Mouse (Mus musculus): ENCODE results near the gene Mlxipl. TPM values are rescaled to one million over a fixed set of nuclear protein-coding genes. Genes with fewer than 3 reads are reported as not detected.
"Not testable (repeated sequence)": the region's sequence is repeated elsewhere in the genome, so short reads cannot be mapped to it uniquely, and the experiment has no call there.

The Mlxipl gene
- total and polyA plus RNA-seq, 2 experiments from 2014 or later: 0.79 to 1.2 TPM

DNA sequence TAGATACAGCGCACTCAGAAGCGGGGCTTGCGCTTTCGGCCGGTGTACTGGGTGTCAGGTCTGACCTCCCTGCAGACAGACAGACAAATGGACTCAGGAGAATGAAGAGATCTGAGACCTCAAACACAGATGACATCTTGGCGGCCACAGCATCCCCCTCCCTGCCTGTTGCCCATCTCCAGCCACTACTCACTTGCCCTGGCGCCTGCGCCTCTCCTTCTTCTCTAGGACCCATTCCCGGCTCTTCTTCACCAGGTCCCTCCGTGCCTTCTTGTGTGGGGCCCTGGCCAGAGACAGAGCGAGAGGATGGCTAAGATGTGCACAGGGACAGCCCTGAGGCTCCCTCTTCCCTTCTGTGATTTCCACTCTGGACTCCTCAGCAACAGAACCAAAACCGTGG, 36.3 kb upstream of the Mlxipl start:
- H3K9me3 ChIP-seq (ENCODE audit: low read length): no peaks in the 10 kb centered on the region
- ATAC-seq (ENCODE audit: low FRiP score) (no peak), DNase-seq (ENCODE audit: low spot score) (no peak)
- no peak for TF ChIP-seq CTCF (IDR thresholded peaks at IDR 0.05)
- H3K9ac ChIP-seq (replicated peaks; ENCODE audit: low read length, poor library complexity, severe bottlenecking): no peak overlapping the region
- no peak overlapping the region for H3K4me3 ChIP-seq (ENCODE audit: low read depth, low read length)
- H3K4me1 ChIP-seq (ENCODE audit: insufficient read depth, low read length): no peaks in the 10 kb centered on the region
- H3K4me2 ChIP-seq (ENCODE audit: low read depth, low read length, poor library complexity, severe bottlenecking): no peak overlapping the region
- H3K36me3 ChIP-seq (ENCODE audit: insufficient read depth, low read length): peaks cover 64% of the 10 kb centered on the region
- H3K27me3 ChIP-seq (ENCODE audit: insufficient read depth, low read length): no peaks in the 10 kb centered on the region
- H3K27ac ChIP-seq (ENCODE audit: low read depth, low read length): no peak overlapping the region
- WGBS: 89% methylated on average over 12 of the region's 12 CpGs

DNA sequence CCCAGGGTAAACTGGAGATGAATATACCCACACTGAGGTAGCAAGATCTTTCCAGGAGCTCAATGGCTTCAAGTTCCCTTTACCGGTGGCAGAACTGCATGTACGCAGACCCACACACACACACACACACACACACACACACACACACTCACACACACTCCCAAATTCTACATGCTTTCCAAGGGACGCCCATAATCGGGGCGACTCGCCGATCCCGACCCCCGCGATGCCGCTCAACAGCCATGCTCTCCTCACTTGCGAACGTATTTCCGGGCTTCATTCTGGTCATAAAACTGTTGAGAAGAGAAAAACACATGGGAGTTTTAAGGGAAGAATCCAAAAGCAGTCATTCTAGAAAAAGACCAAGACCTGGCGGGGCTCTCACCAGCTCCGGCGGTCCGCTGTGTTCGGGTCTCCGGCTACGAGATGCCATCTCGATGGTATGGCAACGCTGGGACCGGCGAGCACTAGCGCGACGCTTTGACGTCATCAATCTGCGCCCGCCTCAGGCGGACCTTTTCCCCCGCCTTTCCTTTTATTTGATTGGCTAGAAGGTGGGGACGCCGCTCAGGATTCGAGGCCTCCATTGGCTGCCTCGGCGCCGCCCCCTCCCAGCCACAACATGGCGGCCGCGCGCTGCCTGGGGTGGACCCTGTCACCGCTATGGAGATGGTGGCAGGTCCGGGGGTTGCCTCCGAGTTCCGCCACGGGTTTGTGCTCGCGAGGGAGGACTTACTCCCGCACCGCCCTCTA, 25.9 kb upstream of the Mlxipl start, which contains the start of gene Dnajc30:
Gene Dnajc30 (plus strand): TSS at position 574 of the 753 bp plus-strand sequence.
- H3K27ac ChIP-seq (ENCODE audit: low read depth, low read length): peak within 1 kb of the TSS; percentile 71; the same call in 1 of the 2 replicates
- peak within 1 kb of the TSS; percentile 86 for H3K4me2 ChIP-seq (ENCODE audit: low read depth, low read length, poor library complexity, severe bottlenecking)
- peaks cover 21% of the 10 kb centered on the region for H3K36me3 ChIP-seq (ENCODE audit: insufficient read depth, low read length)
- peaks cover 6% of the 10 kb centered on the region; the same call in 1 of the 2 replicates for H3K4me1 ChIP-seq (ENCODE audit: insufficient read depth, low read length)
- peak within 1 kb of the TSS; percentile 93 for H3K4me3 ChIP-seq (ENCODE audit: low read depth, low read length)
- ATAC-seq (ENCODE audit: low FRiP score) (peak; percentile 97), DNase-seq (ENCODE audit: low spot score) (peak; percentile 99)
- WGBS: under 1% methylated on average over 52 of the region's 52 CpGs
- H3K9ac ChIP-seq (replicated peaks; ENCODE audit: low read length, poor library complexity, severe bottlenecking): peak within 1 kb of the TSS; percentile 83
- no peaks in the 10 kb centered on the region for H3K9me3 ChIP-seq (ENCODE audit: low read length)
- no peaks in the 10 kb centered on the region for H3K27me3 ChIP-seq (ENCODE audit: insufficient read depth, low read length)
- TF ChIP-seq CTCF (IDR thresholded peaks at IDR 0.05): no peak

DNA sequence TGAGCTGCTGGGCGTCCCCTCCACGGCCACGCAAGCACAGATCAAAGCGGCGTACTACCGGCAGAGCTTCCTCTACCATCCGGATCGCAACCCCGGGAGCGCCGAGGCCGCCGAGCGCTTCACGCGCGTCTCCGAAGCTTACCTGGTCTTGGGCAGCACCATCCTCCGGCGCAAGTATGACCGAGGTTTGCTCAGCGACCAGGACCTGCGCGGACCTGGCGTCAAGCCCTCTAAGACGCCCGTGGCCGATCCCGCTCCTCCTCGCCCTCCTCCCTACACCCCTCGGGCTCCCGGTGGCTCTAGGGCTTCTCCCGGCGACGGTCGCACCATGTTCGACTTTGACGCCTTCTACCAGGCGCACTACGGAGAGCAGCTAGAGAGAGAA, 25.3 kb upstream of the Mlxipl start:
- peaks cover 6% of the 10 kb centered on the region; the same call in 1 of the 2 replicates for H3K4me1 ChIP-seq (ENCODE audit: insufficient read depth, low read length)
- WGBS: 1% methylated on average over 40 of the region's 40 CpGs
- H3K9me3 ChIP-seq (ENCODE audit: low read length): no peaks in the 10 kb centered on the region
- peak overlapping the region; percentile 71; the same call in 1 of the 2 replicates for H3K27ac ChIP-seq (ENCODE audit: low read depth, low read length)
- H3K4me3 ChIP-seq (ENCODE audit: low read depth, low read length): peak overlapping the region; percentile 93
- DNase-seq (ENCODE audit: low spot score) (no peak), ATAC-seq (ENCODE audit: low FRiP score) (peak; percentile 57; the same call in 1 of the 2 replicates)
- TF ChIP-seq CTCF (IDR thresholded peaks at IDR 0.05): no peak
- peak overlapping the region; percentile 83 for H3K9ac ChIP-seq (replicated peaks; ENCODE audit: low read length, poor library complexity, severe bottlenecking)
- H3K27me3 ChIP-seq (ENCODE audit: insufficient read depth, low read length): no peaks in the 10 kb centered on the region
- H3K4me2 ChIP-seq (ENCODE audit: low read depth, low read length, poor library complexity, severe bottlenecking): peak overlapping the region; percentile 86
- H3K36me3 ChIP-seq (ENCODE audit: insufficient read depth, low read length): peaks cover 16% of the 10 kb centered on the region

DNA sequence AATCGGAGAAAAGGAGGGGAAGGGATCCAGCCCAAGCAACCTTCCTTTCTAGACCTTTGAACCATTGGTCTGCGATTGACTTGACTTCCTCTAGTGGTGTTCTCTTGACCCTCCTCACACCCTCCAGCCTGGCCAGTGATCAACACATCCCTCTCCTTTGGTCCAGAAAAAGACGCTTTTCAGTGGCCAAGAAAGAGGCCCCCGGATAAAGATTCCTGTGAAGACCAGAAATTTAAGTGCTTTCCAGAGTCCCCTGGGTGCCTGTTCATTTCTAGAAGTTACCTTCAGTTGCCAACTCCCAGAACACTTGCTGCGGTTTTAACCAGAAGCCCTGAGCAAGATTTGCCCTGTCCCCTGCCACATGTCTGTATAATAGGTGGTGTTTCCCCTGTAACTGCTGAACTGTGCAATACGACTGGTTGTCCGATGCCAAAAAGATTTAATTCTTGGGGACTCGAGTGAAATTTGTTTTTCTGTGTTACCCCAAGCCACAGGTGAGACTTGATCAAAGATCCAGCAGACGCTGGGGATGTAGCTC, 24.7 kb upstream of the Mlxipl start, which contains the start of gene Bud23:
Gene Bud23 (minus strand): TSS at position 51 of the 538 bp plus-strand sequence.
- Histone ChIP-seq H3K36me3 (ENCODE audit: insufficient read depth, low read length) (peaks cover 10% of the 10 kb centered on the region), H3K27ac (ENCODE audit: low read depth, low read length) (peak within 1 kb of the TSS; percentile 71; the same call in 1 of the 2 replicates), H3K9ac (replicated peaks; ENCODE audit: low read length, poor library complexity, severe bottlenecking) (peak within 1 kb of the TSS; percentile 83), H3K4me3 (ENCODE audit: low read depth, low read length) (peak within 1 kb of the TSS; percentile 93), H3K4me2 (ENCODE audit: low read depth, low read length, poor library complexity, severe bottlenecking) (peak within 1 kb of the TSS; percentile 86)
- H3K4me1 ChIP-seq (ENCODE audit: insufficient read depth, low read length); ATAC-seq (ENCODE audit: low FRiP score); H3K9me3 ChIP-seq (ENCODE audit: low read length); H3K27me3 ChIP-seq (ENCODE audit: insufficient read depth, low read length); DNase-seq (ENCODE audit: low spot score): not testable (repeated sequence)
- 73% methylated on average over 8 of the region's 9 CpGs for WGBS

DNA sequence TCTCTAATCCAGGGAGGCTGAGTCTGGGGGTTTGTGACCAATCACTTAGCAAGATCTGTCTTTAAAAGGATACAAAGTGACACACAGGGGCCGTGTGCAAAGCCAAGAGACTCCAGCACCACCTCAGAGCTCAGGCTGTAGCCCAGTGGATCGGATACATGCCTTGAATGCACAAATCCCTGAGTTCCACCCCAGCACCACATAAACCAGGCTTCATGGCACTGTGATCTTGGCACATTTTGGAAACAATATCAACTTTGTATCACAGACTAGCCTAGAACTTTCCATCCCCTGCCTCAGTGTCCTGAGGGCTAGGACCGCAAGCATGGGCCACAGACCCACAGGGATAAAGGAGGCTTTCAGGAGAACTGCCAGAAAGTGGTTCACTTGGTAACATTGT, 23.7 kb upstream of the Mlxipl start:
- no peak overlapping the region for H3K4me3 ChIP-seq (ENCODE audit: low read depth, low read length)
- ATAC-seq (ENCODE audit: low FRiP score): no peak
- WGBS: 95% methylated on average over 3 of the region's 3 CpGs
- H3K4me2 ChIP-seq (ENCODE audit: low read depth, low read length, poor library complexity, severe bottlenecking): no peak overlapping the region
- DNase-seq (ENCODE audit: low spot score): no peak
- no peaks in the 10 kb centered on the region for H3K27me3 ChIP-seq (ENCODE audit: insufficient read depth, low read length)
- H3K9me3 ChIP-seq (ENCODE audit: low read length): no peaks in the 10 kb centered on the region
- peaks cover 4% of the 10 kb centered on the region; the same call in 1 of the 2 replicates for H3K36me3 ChIP-seq (ENCODE audit: insufficient read depth, low read length)
- H3K9ac ChIP-seq (replicated peaks; ENCODE audit: low read length, poor library complexity, severe bottlenecking): no peak overlapping the region
- no peak for TF ChIP-seq CTCF (IDR thresholded peaks at IDR 0.05)
- H3K27ac ChIP-seq (ENCODE audit: low read depth, low read length): no peak overlapping the region
- peaks cover 6% of the 10 kb centered on the region; the same call in 1 of the 2 replicates for H3K4me1 ChIP-seq (ENCODE audit: insufficient read depth, low read length)

DNA sequence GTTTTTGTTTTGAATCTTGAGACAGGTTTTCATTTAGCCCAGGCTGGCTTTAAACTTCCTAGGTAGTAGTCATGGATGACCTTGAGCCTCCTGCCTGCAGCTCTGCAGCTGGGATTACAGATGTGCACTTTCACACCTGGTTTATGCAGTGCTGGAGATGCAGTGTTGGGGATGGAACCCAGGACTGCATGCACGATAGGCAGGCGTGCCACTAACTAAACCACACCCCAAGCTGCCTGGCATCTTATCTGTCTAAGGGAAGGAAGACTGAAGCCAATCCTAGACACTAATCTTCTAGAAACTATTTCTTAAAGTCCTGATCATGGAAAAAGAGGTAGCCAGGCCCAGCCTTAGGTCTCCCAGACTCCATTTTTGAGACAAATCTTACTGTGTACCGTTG, 19.2 kb upstream of the Mlxipl start:
- H3K36me3 ChIP-seq (ENCODE audit: insufficient read depth, low read length): peaks cover 21% of the 10 kb centered on the region
- H3K9ac ChIP-seq (replicated peaks; ENCODE audit: low read length, poor library complexity, severe bottlenecking): no peak overlapping the region
- no peak for ATAC-seq (ENCODE audit: low FRiP score)
- H3K27ac ChIP-seq (ENCODE audit: low read depth, low read length): no peak overlapping the region
- no peaks in the 10 kb centered on the region for H3K27me3 ChIP-seq (ENCODE audit: insufficient read depth, low read length)
- no peaks in the 10 kb centered on the region for H3K9me3 ChIP-seq (ENCODE audit: low read length)
- no peak for DNase-seq (ENCODE audit: low spot score)
- WGBS: 93% methylated on average over 3 of the region's 3 CpGs
- TF ChIP-seq CTCF (IDR thresholded peaks at IDR 0.05): no peak
- no peak overlapping the region for H3K4me3 ChIP-seq (ENCODE audit: low read depth, low read length)
- no peak overlapping the region for H3K4me2 ChIP-seq (ENCODE audit: low read depth, low read length, poor library complexity, severe bottlenecking)
- H3K4me1 ChIP-seq (ENCODE audit: insufficient read depth, low read length): no peaks in the 10 kb centered on the region

All from midbrain, postnatal 0 days (tissue).